Mouse (Mus musculus): ENCODE measurements around the gene Stk39. TPM values are rescaled to one million over a fixed set of nuclear protein-coding genes. Genes with fewer than 3 reads are reported as not detected.

The Stk39 gene
- total RNA-seq (2023) = 10 to 100 TPM; 49.1 to 51.8 TPM

GRCm38 (mm10) chr2:68471759-68472550, at the start of gene Stk39:
Gene Stk39 (minus strand): TSS chr2:68472268.

Other genes starting within 250 kb of the Stk39 start
- gene 4933409G03Rik, start 110.1 kb upstream of the Stk39 start, total RNA-seq (2023) = not detected
- not detected for gene 4932414N04Rik, start 184.2 kb upstream of the Stk39 start, total RNA-seq (2023)